Mouse (Mus musculus): ENCODE data around the gene Slc22a1. TPM values are rescaled to one million over a fixed set of nuclear protein-coding genes. Genes with fewer than 3 reads are reported as not detected.
A peak's percentile ranks its signal among the peaks of the same experiment; 100 is the strongest.
"Not testable (repeated sequence)": the region's sequence is repeated elsewhere in the genome, so short reads cannot be mapped to it uniquely, and the experiment has no call there.

The Slc22a1 gene
- total RNA-seq, 2 experiments from 2014 or later = not detected

DNA sequence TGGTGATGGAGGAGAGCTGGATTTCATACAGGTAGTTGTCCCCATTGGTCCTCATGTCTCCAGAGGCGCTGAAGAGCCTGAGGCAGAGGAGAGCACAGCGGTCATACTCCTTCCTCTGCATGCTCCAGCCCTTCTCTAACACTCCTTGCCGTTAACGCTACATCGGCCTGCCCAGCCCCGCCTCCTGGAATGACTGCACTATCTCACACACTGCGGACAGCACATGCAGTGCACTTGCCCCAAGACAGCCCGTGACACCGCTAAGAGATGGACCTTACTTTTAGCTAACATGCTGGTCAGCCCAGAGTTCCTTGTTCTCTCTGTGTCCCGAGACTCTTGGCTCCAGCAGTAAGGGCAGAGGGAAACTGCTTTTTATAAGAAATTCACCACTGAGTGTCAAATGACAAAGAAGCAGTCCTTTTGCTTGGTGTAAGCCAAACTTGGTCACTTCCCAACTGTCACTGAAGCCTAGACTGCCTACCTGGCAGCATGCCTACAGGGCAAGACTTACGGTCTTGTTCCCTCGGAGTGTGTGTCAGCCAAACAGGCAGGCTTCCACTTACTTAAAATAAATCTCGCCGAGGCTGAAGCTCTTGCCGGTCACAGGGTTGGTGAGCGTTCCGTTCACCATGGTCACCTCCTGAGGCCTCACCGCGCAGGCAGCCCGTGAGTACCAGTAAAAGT, 12.9 kb upstream of the Slc22a1 start:
- peak; percentile 72 for DNase-seq
- intact Hi-C loops (cut with DNase I; ENCODE audit: low total_unique reads) = no loop called here

DNA sequence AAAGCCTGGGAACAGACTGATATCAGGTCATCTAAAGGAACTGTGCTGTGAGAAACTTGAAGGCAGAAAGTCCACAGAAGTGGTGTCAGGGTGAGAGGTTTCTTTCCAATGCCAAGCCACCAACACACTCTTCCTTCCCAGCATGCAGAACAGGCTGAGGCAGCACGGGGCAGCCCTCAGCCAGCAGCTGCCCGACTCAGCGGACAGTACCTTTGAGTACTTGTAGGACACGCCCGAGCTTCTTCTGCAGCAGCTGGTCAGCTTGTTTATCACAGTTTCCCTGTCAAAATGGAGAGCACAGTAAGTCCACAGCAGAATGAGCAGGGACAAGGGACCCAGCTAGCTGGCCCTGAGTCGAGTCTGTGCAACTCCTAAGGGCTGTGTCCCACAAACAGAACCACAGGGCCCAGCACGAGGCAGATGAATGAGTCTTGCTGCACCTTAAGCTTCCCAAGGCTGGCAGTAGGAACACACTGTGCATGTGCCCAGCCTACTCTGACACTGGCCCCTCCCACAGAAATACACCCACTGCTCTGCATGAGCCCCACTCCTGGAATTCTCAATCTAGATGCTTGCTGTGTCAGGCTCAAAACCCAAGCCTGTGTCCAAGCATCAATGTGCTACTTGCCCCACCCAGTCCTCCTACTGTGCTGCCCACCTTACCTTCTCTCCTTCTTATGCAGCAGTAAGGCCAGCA, 9.4 kb upstream of the Slc22a1 start:
- intact Hi-C loops (cut with DNase I; ENCODE audit: low total_unique reads) = no loop called here
- no peak for DNase-seq

DNA sequence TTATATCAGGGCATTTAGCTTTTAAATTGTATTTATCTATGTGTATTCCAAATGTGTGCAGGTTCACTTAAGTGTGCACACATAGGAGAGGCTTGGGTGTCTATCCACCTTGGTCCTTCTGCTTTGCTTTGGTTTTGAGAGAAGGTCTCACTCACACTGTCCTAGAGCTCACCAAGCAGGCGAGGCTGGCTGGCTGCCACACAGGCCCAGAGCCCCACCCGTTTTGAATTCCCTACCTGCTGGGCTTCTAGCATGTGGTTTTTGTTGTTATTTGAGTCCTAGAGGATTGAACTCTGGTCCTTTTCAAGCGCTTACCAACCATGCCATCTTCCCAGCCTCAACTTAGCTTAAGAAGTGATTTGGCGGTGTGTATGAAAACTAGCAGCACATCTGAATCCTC, 8.8 kb upstream of the Slc22a1 start:
- DNase-seq = no peak

DNA sequence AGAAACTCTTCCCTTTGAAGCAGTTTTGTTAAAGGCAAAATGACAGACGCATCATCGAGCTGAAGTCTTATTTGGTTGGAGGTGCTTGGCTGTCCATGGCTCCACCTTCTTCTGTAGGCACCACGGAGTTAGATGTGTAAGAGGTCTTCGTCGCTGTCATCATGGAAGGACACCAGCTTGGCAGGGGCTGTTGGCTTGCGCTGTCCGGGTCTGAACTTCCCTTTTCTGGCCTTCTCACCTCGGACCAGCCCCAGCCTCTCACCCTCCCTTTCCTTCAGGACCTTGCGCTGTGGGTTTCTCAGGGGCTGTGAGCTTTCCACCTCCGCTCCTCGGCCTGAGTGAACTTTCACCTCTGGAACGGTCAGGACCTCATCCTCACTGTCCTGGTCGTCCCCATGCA, 8.0 kb upstream of the Slc22a1 start:
- DNase-seq = no peak
- intact Hi-C loops (cut with DNase I; ENCODE audit: low total_unique reads) = no loop called here

More for the DNA sequence above, 8.8 kb upstream of the Slc22a1 start:
- intact Hi-C loops (cut with DNase I; ENCODE audit: low total_unique reads) = no loop called here

DNA sequence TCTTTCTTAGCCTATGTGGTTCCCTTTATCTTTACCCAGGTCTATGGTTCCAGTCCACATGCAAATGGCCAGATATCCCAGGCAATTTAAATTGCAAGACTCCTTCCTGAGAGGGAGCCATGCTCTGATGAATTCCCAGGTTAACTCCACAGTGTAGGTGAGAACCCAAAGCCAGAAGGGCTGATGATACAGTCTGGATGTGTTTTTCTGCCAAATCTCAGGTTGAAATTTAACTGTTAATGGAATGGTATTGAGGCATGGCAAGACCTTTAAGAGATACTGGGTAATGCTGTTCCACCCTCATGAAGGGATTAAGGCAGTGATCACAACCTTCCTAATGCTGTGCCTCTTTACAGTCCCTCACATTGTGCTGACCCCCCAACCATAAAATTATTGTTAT, 2.6 kb upstream of the Slc22a1 start:
- no peak for DNase-seq
- intact Hi-C loops (cut with DNase I; ENCODE audit: low total_unique reads) = no loop called here

DNA sequence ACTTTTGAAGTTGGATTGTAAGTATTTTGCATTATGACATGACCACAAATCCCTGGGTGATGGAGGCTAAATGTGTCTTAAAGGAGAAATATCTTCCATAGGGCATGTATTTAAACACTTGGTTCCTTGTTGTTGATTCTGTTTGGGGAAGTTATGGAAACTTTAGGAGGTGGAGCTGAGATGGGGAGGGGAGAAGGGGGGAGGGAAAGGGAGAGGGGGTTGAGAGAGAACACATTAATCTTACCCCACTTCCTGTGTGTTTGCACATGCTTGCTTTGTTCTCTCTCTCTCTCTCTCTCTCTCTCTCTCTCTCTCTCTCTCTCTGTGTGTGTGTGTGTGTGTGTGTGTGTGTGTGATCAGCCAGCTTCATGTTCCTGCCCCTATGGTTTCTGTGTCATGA, 1.5 kb upstream of the Slc22a1 start:
- DNase-seq = no peak
- intact Hi-C loops (cut with DNase I; ENCODE audit: low total_unique reads) = no loop called here

DNA sequence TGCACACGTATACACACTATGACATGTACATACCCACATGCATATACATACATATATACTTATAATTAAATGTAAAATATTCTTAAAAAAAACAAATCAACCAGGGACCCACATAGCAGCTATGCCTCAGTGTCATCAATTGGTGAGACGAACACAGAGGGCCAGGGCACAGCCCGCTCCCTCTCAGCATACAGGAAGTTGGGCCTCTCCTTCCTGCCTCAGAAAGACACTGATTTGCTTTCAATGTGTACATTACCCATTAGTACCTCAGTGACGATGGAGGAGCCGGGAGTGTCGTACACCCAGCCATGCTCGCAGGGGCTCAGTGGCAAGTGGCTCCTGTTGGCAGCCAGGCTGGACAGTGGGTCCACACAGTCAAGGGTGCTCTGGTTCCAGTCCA, 649 bp downstream of the Slc22a1 start:
- intact Hi-C loops (cut with DNase I; ENCODE audit: low total_unique reads); DNase-seq: not testable (repeated sequence)

DNA sequence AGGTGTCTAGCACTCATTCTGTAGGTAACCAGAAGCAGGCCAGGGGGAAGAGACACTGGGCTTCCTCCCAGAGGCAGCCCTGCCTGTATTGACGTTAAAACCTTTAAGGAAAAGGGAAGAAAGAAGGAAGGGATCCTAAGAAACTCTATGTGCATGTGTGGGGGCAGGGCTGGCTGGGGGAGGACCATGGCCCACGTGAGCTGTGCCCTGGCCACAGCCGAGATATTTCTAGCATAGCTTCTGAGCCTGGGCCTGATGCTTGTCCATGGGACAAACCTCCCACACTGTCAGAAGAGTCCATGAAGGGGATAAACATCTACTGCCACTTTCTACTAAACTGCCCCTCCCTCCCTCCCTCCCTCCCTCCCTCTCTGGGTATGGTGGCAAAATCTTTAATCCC, 1.8 kb downstream of the Slc22a1 start:
- DNase-seq = no peak
- intact Hi-C loops (cut with DNase I; ENCODE audit: low total_unique reads) = no loop called here

DNA sequence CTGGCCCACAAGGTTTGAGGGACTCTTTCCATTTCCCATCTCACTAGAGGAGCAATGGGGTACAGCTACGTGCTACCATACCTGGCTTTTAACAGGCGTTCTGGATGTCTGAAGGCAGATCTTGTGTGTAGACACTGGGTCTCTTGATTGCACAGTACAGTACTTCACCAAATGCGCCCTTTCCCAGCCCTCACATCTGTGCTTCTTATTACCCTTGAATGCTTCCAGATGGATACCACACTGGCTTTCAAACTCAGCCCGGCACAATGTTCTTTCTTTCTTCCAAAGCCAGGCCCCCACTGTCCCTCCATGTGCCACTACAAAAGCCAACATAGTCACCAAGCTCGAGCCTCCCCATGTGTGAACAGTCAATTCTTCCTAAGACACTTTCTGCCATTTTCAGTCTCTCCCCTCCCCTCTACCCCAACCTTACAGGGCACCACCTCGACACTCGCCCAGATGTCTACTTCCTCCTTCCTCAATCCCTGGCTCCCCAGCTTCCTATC, 3.3 kb downstream of the Slc22a1 start:
- no peak for DNase-seq
- intact Hi-C loops (cut with DNase I; ENCODE audit: low total_unique reads) = no loop called here

DNA sequence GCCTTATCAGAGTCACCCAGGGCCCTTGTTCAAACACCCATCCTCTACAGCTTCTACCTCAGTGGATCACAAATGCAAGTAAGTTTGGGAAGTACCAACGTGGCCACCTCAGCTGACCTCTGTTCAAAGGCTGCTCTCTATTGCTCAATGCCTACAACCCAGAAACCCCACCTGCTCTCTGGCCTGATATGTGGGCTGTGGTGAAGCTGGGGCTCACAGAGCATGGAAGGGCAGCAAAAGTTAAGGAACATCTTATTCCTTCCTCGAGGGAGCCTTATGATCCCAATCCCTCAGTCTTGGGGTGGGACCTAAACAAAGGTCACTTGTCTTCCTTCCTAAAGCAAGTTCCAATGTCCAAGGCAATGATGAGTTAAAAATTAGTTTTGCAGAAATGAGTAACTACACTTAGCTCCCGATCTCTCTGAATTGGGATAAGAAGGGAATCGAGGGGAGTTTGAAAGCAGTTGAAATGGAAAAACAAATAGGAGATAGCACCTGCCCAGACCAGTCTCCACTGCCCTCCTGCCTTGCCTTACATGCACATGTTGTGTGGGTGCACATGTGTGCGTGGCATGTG, 4.5 kb downstream of the Slc22a1 start:
- intact Hi-C loops (cut with DNase I; ENCODE audit: low total_unique reads) = no loop called here
- no peak for DNase-seq

DNA sequence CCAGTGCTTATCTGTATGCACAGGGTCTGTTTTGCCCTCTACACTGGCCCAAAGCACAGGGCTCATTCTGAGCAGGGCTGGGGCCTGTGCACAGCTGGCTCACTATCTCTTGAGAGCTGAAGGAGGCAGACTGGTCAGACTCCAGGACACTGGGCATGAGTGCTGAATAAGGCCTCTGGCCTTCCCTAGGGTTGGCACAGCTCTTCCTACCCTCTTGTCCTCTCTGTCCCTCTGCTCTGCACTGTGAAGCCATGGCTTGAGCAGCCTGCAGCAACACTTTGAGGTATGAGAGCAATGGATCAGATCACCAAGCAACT, 6.3 kb downstream of the Slc22a1 start:
- intact Hi-C loops (cut with DNase I; ENCODE audit: low total_unique reads) = no loop called here
- DNase-seq = peak; percentile 23

DNA sequence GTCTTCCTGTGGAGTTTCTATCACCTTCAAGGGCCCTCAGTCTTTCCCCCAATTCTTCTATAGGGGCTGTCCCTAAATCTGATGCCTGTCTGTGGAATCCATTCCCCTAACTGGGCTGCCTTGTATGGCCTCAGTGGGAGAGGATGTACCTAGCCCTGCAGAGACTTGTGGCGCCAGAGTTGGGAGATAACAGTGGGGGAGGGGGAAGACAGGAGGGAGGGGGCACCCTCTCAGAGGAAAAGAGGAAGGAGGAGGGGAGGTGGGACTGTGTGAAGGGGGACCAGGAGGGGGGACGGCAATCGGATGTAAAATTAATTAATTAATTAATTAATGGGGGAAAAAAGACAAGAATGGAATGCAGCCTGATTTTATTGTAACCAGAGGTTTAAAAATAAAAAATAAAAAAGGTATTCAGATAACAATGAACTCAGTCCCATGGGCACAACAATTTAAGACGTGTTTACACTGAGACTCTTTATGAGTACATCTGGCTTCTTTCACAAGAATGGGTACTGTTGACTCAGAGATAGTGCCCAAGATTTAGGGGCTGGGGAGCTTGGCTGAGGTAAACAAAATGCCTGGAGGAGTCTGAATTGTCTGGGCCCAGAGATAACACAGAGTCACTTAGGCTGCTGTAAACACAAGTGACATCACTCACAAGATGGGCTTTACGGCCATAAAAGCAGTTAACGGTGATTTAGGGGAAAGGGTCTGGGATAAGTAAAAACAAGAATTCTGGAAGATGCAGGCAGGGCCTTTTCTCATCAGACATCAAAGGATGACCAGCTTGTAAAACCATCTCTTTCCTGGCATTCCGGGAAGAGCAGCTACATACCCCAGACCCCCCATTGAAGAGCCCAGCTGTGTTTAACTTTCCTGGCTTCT, 6.9 kb downstream of the Slc22a1 start:
- no peak for DNase-seq
- intact Hi-C loops (cut with DNase I; ENCODE audit: low total_unique reads) = no loop called here

DNA sequence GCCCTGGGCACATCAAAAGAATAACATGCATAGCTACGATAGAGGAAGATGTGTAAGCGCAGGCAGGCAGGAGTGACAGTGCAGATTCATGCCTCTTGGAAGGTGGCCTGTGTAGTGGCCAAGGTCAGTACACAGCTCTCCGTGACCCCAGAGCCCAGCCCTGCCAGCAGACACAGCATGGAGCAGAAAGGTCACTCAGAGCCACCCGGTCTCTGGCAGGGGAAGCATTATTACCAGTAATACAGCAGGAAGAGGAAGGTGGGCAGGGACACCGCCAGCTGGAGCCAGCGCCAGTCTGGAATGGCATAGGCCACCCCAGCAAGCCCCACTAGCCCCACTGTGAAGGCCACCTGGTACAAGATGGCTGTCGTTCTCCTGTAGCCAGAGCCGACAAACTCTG, 11.5 kb downstream of the Slc22a1 start:
- intact Hi-C loops (cut with DNase I; ENCODE audit: low total_unique reads) = no loop called here
- no peak for DNase-seq

DNA sequence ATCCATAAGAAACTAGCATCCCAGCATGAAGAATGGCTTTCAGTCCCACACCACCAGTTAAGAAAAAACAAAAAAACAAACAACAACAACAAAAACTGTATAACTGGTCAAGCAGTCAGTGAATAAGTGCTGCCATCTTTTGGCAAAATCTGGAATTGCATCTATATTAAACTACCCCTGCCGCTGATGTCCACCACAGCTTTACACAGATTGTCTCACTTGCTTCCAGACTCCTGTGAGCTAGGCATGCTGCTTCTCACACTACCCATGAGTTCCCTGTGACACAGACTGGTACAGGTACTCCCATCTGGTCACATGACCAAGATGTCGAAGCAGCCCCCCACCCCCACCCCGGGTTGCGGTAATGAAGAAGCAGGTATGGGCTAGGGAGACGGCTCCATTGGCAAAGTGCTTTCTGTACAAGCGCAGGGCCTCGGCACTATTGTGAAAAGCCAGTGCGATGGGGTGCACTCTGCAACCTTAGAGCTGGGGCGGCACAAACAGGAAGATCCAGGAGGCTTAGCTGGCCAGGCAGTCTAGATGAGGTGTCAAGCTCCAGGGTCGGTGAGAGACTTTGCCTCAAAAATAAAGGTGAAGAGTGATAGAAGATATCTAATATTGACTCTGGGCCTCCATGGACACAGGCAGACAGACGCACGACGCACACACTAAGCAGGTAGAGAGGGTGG, 14.9 kb downstream of the Slc22a1 start:
- no peak for DNase-seq
- intact Hi-C loops (cut with DNase I; ENCODE audit: low total_unique reads) = loop anchor here (2.0 kb wide), 1 partner anchor 126 kb away; no protein-coding TSS in a partner anchor

DNA sequence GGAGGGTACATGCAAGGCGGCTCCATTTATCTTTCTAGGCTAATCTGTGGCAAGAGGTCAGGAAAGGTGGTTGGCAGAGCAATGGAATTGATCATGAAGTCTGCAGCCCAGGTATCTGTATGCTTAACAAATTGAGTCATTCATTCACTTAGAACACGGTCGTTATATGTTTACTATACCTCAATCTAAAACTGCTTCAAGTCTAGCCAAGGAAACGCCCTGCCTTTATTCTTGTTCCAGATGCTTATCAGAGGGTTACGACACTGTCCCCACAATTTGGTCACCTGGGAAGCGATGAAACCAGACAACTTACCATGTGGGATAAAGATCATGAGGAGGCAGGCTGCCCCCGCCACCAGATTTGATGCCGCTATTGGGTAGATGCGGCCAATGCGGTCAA, 16.4 kb downstream of the Slc22a1 start:
- no peak for DNase-seq
- intact Hi-C loops (cut with DNase I; ENCODE audit: low total_unique reads) = loop anchor here (5.0 kb wide), 1 partner anchor 242 kb away; no protein-coding TSS in a partner anchor

DNA sequence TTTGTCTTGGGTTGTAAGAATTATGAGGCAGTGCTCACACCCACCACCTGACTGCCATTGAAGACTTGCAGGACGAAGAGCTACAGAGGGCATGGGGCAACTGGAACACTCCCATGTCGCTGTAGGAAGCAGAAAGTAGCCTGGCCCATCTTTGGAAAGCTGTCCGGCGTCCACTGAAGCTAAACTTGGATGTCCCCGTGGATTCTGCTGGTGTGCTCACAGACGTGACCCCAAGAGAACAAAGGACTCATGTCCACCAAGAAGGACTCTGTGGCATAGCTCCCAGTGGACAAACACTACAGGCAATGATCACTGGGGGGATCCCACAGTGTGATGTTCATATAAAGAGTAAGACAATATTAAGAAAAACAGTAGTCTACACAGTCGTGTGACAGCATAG, 16.8 kb downstream of the Slc22a1 start:
- no peak for DNase-seq
- intact Hi-C loops (cut with DNase I; ENCODE audit: low total_unique reads) = loop anchor here (5.0 kb wide), 1 partner anchor 241 kb away; no protein-coding TSS in a partner anchor

DNA sequence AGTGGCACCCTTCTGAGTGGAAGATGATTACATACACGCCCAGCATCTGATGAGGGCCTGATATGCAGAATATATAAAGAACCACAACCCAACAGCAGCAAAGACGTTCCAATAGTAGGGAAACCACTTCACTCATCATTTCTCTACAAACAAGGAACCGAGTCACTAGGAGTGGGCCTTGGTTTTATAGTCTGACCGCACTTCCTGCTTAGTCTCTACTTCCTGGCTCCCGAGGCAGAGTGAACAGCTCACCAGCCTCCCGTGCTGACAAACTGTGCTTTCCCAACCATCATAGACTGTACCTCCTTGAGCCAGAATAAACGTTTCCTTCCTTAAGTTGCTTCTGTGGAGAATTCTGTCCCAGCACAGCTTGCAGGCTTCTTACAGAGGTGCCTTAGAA, 19.8 kb downstream of the Slc22a1 start:
- no peak for DNase-seq
- intact Hi-C loops (cut with DNase I; ENCODE audit: low total_unique reads) = loop anchor here (5.0 kb wide), 1 partner anchor 239 kb away; no protein-coding TSS in a partner anchor

DNA sequence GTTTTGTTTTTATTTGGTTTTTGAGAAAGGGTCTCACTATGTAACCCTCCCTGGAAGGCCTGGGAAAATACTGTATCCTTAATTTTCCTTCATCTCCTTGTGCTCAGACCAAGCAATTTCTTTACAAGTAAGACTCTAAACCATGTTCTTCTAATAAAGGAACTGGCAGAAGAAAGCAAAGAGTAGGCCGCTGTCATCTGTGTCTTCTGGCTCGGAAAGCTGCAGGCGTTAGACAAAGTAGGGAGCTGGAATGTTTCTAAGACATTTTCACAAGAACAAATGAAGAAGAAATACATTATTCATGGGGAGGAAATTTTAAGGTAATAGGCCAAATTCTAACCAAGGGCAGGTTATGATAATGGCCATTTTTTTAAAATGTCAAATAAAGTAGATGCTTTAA, 21.6 kb downstream of the Slc22a1 start:
- intact Hi-C loops (cut with DNase I; ENCODE audit: low total_unique reads) = no loop called here
- DNase-seq = no peak

DNA sequence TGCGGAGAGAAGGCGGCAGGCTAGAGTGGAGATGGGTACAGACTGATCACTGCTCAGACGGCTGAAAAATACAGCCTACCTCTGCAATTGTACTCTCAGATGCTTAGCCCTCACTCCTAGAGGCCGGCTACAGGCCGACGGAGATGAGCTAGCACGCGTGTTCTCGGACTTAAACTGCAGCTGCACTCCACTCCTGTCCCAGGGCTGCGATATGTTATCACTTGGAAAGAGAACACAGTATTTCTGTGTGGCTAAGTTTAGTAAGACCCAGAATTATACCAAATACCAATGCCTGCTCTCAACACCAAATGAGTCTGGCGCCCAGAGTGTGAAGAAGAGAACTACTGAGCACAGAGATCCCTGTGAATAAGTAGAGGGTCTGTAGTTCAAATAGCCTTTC, 23.0 kb downstream of the Slc22a1 start:
- intact Hi-C loops (cut with DNase I; ENCODE audit: low total_unique reads) = no loop called here
- no peak for DNase-seq
